Mouse (Mus musculus) adrenal gland, adult 18-20 months (tissue): ENCODE measurements around the gene Clcn3. TPM values are rescaled to one million over a fixed set of nuclear protein-coding genes. Genes with fewer than 3 reads are reported as not detected.
"Not testable (repeated sequence)": the region's sequence is repeated elsewhere in the genome, so short reads cannot be mapped to it uniquely, and the experiment has no call there.

Experiments
- DNase-seq, 2 experiments: peaks; one replicate each; pipeline ENCODE4 v3.0.0; 2021 to 2022; ENCODE audit warnings: low spot score in 2 of 2
- long read RNA-seq, 2 experiments: library from polyadenylated mRNA; stranded (forward); transcript quantifications; one replicate each; pipeline ENCODE4 v2.0.0; 2021
- total RNA-seq, 2 experiments: library from RNA; stranded (reverse); gene quantifications; 1 replicate in 1 of 2; 2 replicates in 1 of 2; pipeline ENCODE4 v1.2.3; 2021

Gene Clcn3
- 10 to 100 TPM; 34.3 to 43.4 TPM for total RNA-seq
- long read RNA-seq, experiment 1, full-length matches to known transcripts = 20 of 27 reads
- long read RNA-seq, experiment 1, partial matches to known transcripts = 4 of 27 reads
- long read RNA-seq, experiment 1, other reads (novel, unspliced or antisense) = 3 of 27 reads
- long read RNA-seq, experiment 2, full-length matches to known transcripts = 35 of 59 reads
- long read RNA-seq, experiment 2, partial matches to known transcripts = 14 of 59 reads
- long read RNA-seq, experiment 2, other reads (novel, unspliced or antisense) = 10 of 59 reads

DNA sequence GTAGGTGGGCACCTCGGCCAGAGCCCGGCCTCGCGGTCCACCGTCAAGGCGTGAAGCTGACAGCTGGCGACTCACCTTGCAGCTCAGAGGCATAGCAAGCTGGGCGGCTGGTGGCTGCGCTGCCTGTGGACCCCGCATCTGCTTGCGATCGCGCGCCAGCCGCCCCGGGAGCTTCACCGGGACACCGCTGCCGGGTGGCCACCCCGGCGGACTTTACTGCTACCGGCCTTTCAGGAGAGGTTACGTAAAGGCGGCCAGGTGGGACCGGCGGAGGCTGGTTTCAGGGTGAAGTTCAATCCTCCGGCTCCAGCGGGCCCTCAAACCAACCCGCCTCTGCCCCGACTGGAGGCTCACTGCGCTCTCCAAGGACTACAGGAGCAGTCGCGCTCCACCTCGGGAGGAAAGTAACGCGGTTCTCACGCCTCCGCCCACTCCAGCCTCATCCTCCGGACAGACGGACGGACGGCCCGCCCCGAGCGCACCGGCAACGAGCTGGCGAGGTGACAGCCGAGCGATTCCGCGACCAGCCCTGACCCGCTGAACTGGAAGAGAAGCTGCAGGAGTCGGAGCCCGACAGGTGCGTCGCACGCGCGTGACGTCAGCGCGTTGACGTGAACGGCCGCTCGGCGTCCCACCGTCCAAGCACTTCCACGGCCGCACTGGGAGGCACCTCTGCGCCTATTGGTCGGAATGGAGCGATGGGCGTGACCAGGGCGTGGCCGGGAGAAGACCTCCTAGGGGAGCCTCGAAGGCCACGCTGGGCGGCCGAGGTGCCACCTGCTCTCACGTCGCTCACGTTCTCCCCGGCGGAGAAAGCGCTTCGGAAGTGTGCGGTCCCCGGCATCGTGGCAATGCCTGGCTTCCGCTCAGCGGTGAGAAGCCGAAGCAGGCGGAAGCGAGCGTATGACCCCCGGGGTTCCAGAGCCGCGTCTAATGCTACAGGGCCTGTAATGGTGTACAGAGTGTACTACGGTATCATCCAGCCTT lies at the start of gene Clcn3:
TSS of gene Clcn3 (minus strand) at position 600 of the 987 bp plus-strand sequence.
- peak; percentile 94 for DNase-seq

DNA sequence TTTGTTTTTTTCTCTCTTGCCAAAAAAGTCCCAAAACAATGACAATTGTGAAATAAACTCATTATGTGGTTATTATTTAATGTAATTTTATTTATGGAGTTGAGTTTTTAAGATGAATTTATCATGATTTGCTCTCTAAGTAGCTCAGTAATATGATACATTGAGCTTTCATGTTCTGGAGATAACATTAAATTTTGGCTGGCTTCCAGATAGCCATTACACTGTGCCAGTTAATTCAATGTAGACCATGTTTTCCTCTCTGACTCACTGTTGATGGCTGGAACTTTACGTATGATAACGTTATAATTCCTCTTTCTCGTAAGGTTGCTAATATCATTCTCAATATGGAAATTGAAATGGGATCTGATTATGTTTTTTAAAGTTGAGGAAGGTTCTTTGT lies 13.4 kb upstream of the Clcn3 start:
- no peak for DNase-seq

DNA sequence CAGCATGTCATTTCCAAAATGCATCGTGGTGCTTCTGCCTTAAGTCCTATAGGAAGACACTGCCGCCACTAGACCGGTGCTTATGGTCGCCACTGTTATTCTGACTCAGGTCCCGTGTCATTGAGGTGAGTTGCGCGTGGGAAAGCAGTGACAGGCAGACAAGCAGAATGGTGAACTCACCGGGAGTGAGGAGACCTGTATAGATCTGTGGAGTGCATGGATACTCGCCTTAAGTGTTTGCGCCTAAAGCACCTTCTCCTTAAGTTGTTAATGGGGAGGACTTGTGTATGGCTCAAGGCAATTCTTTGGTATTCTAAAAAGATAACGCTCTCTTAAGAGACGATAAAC lies 10.5 kb upstream of the Clcn3 start:
- no peak for DNase-seq

DNA sequence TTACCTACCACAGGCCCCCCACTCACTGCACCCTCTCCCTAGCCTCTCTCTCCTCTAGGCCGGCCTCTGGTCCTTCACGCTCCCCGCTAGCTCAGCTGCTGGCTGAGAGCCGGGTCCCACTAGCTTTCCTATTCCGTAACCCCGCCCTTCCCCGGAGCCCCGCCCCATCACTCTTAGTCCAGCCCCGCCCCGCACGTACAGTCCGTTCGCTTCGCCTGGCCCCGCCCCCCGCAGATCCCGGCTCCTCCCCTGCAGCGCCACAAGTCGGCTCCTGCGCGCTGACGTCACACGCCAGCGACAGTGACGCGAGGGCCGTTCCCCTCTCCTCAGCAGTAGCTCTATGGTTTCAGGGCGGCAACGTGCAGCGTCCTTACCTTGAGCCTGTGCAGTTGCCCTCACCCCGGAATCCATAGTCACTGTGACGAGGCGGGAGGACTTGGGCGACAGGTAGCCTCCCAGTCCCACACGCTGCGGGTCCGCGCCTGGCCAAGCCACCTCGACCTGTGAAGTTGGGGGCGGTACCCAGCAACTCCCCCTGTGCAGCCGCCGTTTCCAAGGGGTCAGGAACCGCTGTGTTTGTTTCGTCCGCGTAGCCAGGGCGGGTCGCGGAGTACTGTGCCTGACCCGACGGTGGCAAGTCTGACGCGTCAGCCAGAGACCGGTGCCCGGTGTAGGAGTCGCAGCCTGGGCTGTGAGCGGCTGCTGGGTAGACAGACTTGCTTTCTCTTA lies 10.0 kb upstream of the Clcn3 start, which contains the start of gene Nek1:
TSS of gene Nek1 (plus strand) at position 286 of the 729 bp plus-strand sequence.
- peak; percentile 95 to 98 for DNase-seq

DNA sequence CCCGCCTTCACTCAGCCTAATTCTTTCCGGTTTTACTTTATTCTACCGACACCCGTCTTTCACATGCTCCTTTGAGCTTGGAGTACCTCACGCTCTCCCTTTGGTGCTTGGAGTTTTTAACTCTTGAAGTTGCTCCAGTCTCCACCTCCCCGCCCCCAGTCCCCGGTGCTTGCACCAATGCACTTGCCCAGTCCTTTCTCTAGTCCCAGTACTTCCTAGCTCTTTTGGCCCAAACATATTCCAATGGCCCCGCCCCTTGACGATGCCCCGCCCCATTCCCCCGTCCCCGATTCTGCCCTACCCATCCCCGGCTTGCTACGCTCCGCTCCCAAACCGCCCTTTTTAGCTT lies 9.4 kb upstream of the Clcn3 start:
- DNase-seq = peak in 1 of 2 experiments; percentile 68

DNA sequence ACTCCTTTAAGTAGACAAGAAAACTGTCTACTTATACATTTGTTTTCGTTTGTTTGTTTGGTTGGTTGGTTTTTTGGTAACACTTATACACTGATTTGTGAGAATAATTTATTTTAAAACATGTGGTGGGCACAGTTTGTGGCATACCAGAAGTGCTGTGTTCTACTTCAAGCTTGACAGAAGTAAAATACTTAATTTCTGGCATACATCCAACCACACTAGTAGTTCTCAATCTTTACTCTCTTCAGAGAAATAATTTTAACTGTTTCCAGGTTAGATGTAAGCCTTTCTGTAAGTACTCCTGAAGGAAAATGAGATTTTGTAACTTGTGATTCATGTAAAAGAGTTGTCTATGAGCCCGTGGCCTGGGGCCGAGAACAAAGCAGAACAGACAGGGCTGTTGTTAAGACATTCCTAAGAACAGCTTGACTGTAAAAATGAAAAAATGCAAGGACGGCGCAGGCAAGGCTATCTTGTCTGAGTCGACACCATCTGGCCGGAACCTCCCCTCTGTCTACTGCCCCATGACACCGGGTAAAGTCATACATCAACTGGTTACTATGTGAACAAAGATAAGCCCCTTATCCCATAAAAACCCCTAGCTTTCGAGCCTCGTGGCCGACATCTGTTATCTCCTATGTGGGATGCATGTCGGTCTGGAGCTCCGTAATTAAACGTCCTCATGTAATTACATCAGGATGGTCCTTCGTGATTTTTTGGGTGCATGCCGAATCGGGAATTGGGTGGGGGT lies 1.3 kb upstream of the Clcn3 start:
- not testable (repeated sequence) for DNase-seq

DNA sequence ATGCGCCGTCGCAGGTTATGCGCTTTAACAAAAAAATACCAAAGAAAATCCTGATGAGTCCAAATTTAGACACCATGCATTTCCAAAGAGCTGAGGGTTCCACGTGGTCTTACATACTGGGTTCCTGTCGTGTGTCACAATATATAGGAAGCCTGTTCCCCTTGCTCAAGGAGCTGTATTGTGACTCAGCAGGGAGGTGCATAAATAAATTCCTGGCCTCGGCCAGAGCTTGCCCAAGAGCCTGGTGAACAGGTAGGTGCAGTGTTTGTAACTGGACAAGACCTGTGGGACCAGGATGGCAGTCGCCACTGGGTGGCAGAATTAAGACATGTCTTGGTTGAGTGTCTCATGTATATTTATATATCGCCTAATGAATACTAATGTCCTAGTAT lies 584 bp upstream of the Clcn3 start:
- DNase-seq = peak; percentile 45 to 56

DNA sequence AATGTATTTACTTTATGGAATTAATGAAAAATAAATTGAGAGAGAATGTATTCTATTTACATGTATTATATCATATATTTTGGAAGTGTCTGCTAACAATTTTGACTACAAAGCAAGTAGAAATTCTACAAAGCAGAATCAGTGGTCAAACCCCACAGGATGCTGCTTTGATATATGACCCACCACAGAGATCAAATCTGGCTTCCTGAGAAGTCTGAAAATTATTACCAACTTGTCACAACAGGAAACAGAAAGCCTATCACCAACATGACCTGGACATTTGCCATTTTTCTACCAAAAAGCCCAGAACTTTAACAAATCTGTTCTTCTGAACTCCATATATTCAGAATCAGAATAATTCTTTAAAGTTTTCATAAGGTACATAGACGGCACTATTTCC lies 1.7 kb downstream of the Clcn3 start:
- DNase-seq = no peak

DNA sequence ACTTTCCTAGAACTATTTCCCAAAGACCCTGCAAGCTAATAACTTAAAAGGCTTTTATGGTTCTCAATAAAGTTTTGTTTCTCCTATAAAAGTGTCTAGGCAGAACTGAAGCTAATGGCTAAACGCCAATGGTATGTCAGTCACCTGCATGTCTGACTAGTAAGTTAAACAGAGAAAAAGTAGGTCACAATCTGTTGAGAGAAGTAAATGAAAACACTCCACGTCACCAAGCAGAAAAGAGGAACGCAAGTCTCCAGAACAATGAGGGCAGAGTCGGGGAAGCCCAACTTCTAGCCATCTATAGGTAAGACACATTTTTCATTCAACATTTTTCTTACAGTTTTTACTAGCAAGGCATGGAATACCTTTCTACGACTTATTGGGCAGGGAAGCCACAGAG lies 4.6 kb downstream of the Clcn3 start:
- no peak for DNase-seq

DNA sequence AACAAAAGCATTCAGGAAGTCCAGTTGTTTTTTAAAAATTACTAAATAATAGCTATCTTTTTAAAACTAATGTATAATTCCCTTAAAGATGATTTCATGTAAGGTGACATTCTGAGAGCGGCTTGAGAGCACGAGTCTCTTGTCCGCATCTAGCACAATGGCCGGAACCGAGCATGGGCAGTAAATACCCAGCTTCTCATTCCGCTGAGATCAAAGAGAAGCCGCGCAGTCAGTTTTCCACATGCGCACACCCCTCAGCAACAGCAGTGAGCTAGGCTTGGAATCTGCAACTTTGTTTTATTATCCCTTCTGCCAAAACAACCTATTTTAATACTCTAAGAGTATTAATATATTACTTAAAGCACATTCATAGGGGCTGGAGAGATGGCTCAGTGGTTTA lies 6.3 kb downstream of the Clcn3 start:
- DNase-seq = no peak

DNA sequence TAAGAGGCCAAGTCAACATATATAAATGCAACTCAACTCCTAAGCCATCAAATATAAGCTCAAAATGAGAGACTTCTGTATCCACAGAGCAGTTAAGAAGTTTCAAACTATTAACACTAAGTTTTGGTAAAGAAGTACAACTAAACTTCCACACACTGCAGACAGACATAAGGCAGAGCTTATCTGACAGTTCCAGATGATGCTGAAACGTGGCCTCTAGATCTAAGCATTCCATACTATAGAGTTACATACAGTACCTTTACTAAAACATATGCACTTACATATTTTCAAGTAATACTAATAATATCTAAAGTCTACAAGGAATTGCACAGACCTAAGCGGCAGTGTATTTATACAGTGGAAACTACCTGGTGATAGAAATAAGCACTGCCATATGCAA lies 8.3 kb downstream of the Clcn3 start:
- DNase-seq = no peak

DNA sequence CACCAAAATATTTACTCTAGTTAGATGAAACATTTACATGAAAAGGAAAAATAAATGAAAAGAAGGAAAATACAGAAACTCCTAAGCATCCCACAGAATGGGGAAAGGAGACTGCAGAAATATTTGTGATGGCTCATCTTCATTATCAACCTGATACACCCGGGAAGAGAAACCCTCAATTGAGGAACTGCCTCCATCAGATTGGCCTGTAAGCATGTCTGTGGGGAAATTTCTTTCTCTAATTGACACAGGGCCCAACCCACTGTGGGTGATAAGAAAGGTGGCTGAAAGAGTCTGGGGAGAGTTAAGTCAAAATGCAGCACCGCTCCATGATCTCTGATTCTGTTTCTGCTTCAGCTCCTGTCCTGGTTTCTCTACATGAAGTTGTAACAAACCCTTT lies 9.7 kb downstream of the Clcn3 start:
- no peak for DNase-seq

DNA sequence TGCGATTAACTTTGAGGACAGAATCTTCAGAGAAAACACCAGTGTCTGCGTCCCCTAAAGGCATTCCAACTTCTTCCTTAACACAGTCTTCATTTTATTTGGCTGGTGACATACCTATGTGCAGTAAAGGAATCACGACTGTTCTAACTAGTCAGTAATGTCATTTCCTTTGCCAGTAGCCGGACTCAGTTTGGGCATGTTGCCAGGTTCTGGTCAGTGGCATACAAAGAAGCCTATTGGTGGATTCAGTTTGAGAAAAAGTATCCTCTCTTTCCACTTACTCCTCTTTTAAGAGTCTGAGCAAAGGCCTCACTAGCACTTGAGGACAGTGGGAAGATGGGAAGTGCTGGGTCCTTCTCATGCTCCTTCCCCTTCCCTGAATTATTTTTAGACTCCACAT lies 11.3 kb downstream of the Clcn3 start:
- no peak for DNase-seq

DNA sequence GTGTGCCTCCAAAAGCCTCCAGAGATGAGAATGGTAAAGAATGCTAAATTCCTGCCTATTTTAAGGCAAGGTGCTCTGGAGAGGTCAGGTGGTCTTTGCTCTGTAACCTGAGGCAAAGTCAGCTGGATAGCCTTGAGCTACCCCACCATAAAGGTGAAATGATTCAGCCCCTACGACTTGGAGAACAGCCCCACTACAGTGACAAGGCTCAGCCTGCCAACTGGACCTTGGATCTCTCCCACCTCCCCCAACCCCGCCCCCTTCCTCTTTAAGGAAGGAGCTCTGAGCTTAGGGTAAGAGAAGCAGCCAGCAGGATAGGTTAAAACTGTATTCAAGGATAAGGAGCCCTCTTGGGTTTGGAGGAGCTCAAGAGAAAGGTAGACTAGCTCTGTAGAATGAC lies 14.0 kb downstream of the Clcn3 start:
- no peak for DNase-seq

DNA sequence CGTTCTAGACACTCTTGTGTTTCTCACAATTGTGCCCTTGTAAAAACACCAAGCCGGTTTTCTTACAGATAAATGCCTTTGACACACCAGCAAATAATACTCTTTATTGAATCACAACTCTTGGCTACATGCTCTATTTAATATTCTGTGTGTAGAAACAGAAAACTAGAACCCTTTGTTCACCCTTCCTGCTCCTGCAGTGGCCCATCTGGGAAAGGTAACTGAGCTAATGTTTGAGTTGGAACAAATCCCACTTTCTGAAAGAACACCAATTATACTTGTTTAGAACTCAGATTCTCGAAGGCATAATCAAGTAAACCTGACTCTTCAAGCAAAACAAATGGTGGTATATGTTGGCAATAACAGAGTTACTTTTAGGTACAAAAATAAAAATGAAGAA lies 17.4 kb downstream of the Clcn3 start:
- no peak for DNase-seq

DNA sequence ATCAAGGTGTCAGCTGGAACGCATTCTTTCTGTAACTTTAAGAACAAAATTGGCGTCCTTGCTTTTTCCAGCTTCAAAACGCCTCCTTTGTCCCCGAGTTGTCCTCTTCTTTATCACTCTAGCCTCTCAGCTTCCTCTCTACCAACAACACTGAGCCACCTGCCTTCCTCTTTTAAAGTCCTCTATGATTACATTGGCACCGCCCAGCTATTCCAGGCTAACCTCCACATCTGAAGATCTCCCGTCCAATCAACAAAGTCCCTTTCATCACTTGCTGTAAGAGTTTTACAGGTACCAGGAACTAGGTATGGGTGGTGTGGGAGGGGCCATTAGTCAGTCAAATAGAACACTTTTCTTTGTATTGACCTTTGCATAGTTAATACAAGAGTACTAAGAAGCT lies 17.8 kb downstream of the Clcn3 start:
- no peak for DNase-seq

DNA sequence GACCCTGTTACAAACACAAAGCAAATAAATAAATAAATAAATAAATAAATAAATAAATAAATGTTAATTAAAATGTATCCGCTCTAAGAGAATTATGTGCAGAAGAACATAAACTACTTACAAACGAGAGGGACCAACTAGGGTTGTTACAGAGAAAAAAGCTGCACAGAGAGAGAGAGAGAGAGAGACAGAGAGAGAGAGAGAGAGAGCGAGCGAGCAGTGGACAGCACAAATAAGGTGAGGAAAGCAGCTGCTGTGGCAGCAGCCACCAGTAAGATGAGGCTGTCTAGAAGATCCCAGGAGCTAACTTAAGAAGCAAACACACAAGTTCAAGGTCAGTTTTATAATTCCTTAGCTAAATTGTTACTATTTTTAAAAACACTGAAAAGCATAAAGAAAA lies 18.6 kb downstream of the Clcn3 start:
- no peak for DNase-seq

DNA sequence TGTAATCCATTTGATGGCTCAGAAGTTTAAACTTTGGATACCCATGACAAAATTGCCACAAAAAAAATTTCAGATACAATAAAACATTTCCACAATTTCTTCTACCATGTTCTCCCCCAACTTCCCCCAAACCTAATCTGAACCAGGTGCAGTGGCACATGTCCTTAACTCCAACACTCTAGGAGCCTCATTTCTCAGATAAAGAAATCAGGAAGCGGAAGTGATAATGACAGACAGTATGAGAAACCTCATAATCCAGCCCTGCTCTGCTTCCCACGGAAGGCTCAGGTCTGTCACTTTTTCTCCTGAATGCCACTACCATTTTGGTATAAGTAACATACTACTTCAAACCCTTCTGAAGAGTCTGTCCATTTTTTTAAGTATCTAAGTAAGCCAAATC lies 19.2 kb downstream of the Clcn3 start:
- no peak for DNase-seq

DNA sequence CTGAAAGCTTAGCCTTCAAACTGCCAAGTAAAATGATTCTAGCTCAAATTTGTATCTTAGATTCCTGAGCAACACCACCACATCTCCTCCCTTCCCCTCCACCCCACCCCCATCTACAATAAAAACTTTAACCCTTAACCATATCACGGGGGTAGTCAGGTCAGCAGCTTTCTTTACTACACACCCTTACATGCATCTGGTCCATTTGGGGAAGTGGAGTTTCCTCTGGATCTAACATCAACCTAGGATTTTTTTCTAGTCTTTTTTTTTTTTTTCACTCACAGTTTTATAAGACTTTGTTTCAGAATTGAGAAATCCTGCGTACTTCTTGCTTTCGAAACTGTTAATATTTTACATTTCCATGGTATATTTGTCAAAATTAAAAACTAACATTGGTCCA lies 20.3 kb downstream of the Clcn3 start:
- DNase-seq = no peak

DNA sequence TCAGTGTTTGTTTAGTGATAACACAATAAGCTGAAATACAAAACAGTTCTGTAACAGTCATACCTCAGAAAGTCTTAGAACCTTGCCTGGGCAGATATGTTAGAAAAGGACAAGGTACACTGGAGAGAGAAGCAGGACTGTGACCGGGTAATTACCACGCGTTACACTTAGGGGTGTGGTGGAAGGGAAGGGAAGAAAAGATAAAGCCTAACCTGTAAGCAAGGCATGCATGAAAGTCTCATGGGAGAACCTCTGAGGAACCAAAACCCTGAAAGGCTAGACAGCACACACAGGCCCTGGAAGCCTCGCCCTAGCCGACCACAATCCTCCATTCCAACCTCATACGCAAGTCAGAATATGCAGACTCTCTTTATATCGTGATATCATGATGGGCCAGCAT lies 26.3 kb downstream of the Clcn3 start:
- no peak for DNase-seq
